Mouse (Mus musculus): ENCODE data around the gene Hcls1. TPM values are rescaled to one million over a fixed set of nuclear protein-coding genes. Genes with fewer than 3 reads are reported as not detected.
A peak's percentile ranks its signal among the peaks of the same experiment; 100 is the strongest.

Hcls1 gene
- total RNA-seq, 2 experiments from 2014 or later: 4.3 to 5.8 TPM

- DNase-seq (ENCODE audit: low spot score in 2 of 2): no peak
Measured at GRCm38 (mm10) chr16:36930231-36931136, 4.3 kb upstream of the Hcls1 start.

GRCm38 (mm10) chr16:36931381-36931780 lies 3.4 kb upstream of the Hcls1 start:
- no peak for DNase-seq (ENCODE audit: low spot score in 2 of 2)

- no peak for DNase-seq (ENCODE audit: low spot score in 2 of 2)
Measured at GRCm38 (mm10) chr16:36931976-36932375, 2.8 kb upstream of the Hcls1 start.

DNA sequence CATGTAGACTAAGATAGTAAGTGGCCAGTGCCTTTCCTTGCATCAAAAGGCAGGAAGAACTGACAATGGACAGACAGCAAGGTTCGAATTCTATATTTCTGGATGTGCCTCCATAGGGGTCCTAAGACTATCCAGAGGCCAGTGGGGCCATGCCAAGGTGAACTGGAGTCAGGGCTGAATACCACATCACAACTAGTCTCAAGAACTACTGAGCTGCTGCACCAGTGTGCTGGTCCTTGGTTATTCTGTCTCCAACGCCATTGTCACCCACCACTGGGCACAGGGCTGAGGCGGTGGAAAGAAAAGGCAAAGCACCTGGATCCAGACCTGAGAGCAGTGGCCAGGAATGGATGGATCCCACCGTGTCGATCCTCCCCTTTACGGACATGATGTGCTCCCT lies 2.2 kb upstream of the Hcls1 start:
- no peak for DNase-seq (ENCODE audit: low spot score in 2 of 2)

- no peak for DNase-seq (ENCODE audit: low spot score in 2 of 2)
Measured at GRCm38 (mm10) chr16:36934131-36934840, 497 bp upstream of the Hcls1 start.

GRCm38 (mm10) chr16:36935814-36936213 lies 1.0 kb downstream of the Hcls1 start:
- no peak for DNase-seq (ENCODE audit: low spot score in 2 of 2)

GRCm38 (mm10) chr16:36941137-36941727 lies 6.4 kb downstream of the Hcls1 start:
- no peak for DNase-seq (ENCODE audit: low spot score in 2 of 2)

DNA sequence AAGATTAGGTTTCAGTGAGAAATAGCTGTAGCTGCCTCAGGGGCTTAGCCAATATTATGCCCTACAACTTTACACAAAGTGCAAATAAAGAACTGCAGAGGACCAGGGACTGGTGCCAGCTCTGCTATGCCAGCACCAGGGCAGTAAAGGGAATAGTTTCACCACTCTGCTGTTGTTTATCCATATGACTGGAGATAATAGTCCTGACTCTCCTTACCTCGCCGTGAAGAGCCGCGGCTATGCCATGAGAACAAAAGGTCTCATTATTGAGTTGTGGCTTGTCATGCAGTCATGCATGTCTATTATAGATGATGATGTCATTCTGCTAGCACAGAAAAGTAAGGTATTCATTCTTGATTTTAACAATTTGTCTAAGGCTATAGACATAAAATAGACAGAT lies 7.1 kb downstream of the Hcls1 start:
- DNase-seq (ENCODE audit: low spot score in 2 of 2): no peak

GRCm38 (mm10) chr16:36943591-36943990 lies 8.8 kb downstream of the Hcls1 start:
- DNase-seq (ENCODE audit: low spot score in 2 of 2): no peak

DNA sequence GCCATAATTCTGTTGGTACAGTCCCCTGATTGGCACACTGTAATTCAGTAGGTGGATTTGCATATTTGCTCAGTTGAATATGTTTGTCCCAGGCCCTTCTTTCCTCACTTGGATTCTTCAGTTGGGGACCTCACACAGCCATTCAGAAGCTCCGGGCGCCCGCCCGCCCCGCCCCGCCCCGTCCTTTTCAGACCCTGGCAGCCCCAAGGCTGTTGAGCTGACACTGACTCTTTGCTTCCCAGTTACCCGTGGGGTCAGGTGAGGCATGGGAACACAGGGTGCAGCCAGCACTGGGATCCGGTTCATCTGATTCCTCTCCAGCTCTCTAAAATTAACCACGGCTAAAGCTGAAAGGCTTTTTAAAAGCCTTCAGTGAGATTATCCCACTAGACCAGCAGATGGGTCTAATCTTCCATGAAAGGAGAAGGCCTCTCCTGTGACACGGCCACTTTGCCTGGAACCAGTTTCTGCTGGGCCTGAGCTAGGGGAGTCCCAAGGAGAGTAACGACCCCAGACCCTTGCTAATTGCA lies 10.2 kb downstream of the Hcls1 start:
- DNase-seq (ENCODE audit: low spot score in 2 of 2): peak in 1 of 2 experiments; percentile 16

- no peak for DNase-seq (ENCODE audit: low spot score in 2 of 2)
Measured at GRCm38 (mm10) chr16:36946459-36947159, 11.8 kb downstream of the Hcls1 start.

GRCm38 (mm10) chr16:36947646-36948197 lies 12.9 kb downstream of the Hcls1 start:
- no peak for DNase-seq (ENCODE audit: low spot score in 2 of 2)

DNA sequence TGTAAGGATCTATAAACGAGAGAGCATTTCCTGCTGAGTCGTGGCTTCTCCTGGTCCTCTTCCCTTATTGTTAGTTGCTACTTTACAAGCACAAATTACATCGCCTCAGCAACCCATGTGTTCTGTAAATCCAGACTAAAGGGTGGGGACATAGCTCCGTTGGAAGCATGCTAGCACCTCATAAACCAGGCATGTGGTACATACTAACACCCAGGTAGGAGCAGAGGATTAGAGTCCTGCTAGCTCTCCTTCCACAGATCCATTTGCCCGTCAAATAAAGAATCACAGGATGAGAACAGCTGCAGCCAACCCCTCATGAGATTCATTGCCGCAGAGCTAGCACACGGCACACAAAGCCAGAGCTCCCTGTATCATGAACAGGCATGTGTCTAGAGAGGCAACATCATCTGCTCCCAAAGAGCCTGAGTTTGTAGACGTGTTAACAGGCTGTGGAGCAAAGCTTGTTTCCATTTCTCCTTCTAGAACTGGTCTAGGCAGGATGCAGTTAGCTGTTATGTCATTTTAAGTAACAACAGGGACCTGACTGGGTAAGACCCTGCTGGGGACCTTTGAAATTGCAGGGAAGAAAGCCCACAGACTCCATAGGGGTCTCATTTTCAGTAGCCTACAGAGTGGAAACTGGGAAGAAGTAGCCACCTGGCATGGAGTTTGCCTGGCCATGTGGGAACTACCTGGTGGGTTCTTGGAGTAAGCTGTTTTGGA lies 15.0 kb downstream of the Hcls1 start:
- peak in 1 of 2 experiments; percentile 11 for DNase-seq (ENCODE audit: low spot score in 2 of 2)

GRCm38 (mm10) chr16:36951029-36951428 lies 16.2 kb downstream of the Hcls1 start:
- peak; percentile 24 to 41 for DNase-seq (ENCODE audit: low spot score in 2 of 2)

- DNase-seq (ENCODE audit: low spot score in 2 of 2): peak in 1 of 2 experiments; percentile 2
Measured at GRCm38 (mm10) chr16:36955106-36955505, 20.3 kb downstream of the Hcls1 start.

DNA sequence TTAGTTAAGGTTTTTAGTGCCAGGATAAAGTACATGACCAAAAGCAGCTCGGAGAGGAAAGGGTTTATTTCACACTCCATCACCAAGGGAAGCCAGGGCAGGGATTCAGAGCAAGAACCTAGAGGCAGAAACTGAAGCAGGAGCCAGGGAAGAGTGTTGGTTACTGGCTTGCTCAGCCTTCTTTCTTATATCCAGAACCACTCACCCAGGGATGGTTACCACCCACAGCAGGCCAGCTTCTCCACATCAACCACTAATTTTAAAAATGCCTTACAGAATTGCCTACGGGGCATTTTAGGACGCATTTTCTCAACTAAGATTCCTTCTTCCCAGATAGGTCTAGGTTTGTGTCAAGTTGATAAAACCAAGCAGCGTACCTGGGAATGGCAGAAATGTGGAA lies 28.6 kb downstream of the Hcls1 start:
- no peak for DNase-seq (ENCODE audit: low spot score in 2 of 2)

DNA sequence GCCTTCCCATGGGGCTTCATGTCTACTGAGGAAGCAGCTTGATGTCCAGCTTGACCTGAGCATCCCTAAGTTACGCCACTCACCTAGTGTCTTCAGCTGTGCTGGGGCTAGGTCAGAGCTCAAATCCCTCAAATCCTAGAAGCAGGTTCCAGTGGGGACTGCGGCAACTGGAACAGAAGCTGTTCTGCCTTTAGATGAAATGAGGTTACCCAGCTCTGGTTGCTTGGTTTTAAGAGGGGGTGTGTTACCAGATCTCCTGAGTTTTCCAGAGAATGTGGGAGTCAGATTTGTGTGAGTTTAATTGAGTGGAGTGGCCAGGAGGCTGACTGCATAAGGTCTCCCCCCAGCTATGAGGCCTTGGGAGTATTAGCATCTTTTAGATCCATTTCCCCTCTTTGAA lies 44.3 kb downstream of the Hcls1 start:
- no peak for DNase-seq (ENCODE audit: low spot score in 2 of 2)

DNA sequence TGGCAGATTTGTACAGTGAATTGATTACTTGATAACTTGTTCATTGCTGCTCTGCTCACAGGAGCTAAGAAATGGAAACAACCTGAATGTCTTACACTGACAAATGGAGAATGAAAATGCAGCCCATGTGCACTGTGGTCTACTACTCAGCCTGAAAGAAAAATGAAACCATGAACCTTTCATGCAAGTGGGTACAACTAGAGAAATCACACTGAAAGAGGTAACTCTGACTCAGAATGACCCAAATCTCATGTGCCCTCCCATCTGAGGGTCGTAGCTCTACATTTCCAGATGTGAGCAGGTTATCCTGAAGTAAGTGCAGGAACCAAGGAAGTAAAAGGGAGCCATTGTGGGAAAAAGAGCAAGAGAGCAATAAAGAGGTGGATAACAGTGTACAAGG lies 49.0 kb downstream of the Hcls1 start:
- DNase-seq (ENCODE audit: low spot score in 2 of 2): no peak

DNA sequence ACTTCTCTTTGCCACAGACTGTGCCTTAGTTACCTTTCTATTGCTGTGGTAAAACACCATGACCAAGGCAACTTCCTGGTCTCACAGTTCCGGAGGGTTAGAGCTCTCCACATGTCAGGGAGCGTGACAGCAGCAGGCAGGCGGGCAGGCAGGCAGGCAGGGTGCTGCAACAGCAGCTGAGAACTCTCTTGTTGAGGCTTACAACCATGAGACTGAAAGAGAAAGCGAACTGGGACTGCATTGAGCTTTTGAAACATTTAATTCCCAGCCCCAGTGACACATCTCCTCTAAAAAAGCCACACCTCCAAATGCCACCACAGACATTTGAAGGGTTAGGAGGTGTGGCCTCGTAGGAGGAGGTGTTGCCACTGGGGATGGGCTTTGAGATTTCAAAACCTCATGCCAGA lies 50.9 kb downstream of the Hcls1 start:
- no peak for DNase-seq (ENCODE audit: low spot score in 2 of 2)

GRCm38 (mm10) chr16:36987399-36987798 lies 52.6 kb downstream of the Hcls1 start:
- no peak for DNase-seq (ENCODE audit: low spot score in 2 of 2)

Measured in layer of hippocampus, postnatal 10 days (tissue).